Mouse (Mus musculus): ENCODE data around the gene Ifi211. TPM values are rescaled to one million over a fixed set of nuclear protein-coding genes. Genes with fewer than 3 reads are reported as not detected.
"Not testable (repeated sequence)": the region's sequence is repeated elsewhere in the genome, so short reads cannot be mapped to it uniquely, and the experiment has no call there.

The Ifi211 gene
- polyA plus RNA-seq, 1 experiment from 2014 or later = 0.14 TPM

GRCm38 (mm10) chr1:173914559-173914958 is 1.7 kb upstream of the Ifi211 start:
- no peak overlapping the region for H3K4me2 ChIP-seq
- 84% methylated on average over 2 of the region's 2 CpGs for WGBS
- no peak overlapping the region for H3K4me3 ChIP-seq (replicated peaks)
- no peak overlapping the region for H3K27ac ChIP-seq
- H3K4me1 ChIP-seq (replicated peaks) = no peaks in the 10 kb centered on the region
- no peaks in the 10 kb centered on the region for H3K27me3 ChIP-seq
- H3K9ac ChIP-seq (replicated peaks) = no peak overlapping the region
- no peak for ATAC-seq (ENCODE audit: insufficient number of reproducible peaks, insufficient read depth, low FRiP score, low TSS enrichment, low read depth)
- no peaks in the 10 kb centered on the region for H3K36me3 ChIP-seq
- no peaks in the 10 kb centered on the region for H3K9me3 ChIP-seq

GRCm38 (mm10) chr1:173913256-173913791 is 478 bp upstream of the Ifi211 start:
- H3K36me3 ChIP-seq; H3K4me1 ChIP-seq (replicated peaks); ATAC-seq (ENCODE audit: insufficient number of reproducible peaks, insufficient read depth, low FRiP score, low TSS enrichment, low read depth); H3K27me3 ChIP-seq; H3K9ac ChIP-seq (replicated peaks); H3K27ac ChIP-seq; H3K9me3 ChIP-seq; H3K4me2 ChIP-seq; H3K4me3 ChIP-seq (replicated peaks): not testable (repeated sequence)

GRCm38 (mm10) chr1:173911808-173912464 is 910 bp downstream of the Ifi211 start:
- no peak for ATAC-seq (ENCODE audit: insufficient number of reproducible peaks, insufficient read depth, low FRiP score, low TSS enrichment, low read depth)
- Histone ChIP-seq H3K9me3 (no peaks in the 10 kb centered on the region), H3K36me3 (no peaks in the 10 kb centered on the region), H3K4me3 (replicated peaks) (no peak overlapping the region), H3K27ac (no peak overlapping the region), H3K27me3 (no peaks in the 10 kb centered on the region), H3K4me2 (no peak overlapping the region), H3K9ac (replicated peaks) (no peak overlapping the region), H3K4me1 (replicated peaks) (no peaks in the 10 kb centered on the region)
- 81% methylated on average over 2 of the region's 2 CpGs for WGBS

- not testable (repeated sequence) for H3K9ac ChIP-seq (replicated peaks); H3K4me1 ChIP-seq (replicated peaks); H3K36me3 ChIP-seq; ATAC-seq (ENCODE audit: insufficient number of reproducible peaks, insufficient read depth, low FRiP score, low TSS enrichment, low read depth); H3K27ac ChIP-seq; H3K27me3 ChIP-seq; H3K4me3 ChIP-seq (replicated peaks); H3K4me2 ChIP-seq; H3K9me3 ChIP-seq
Observed at GRCm38 (mm10) chr1:173908390-173908789, 4.5 kb downstream of the Ifi211 start.

GRCm38 (mm10) chr1:173905885-173906284 is 7.0 kb downstream of the Ifi211 start:
- H3K27me3 ChIP-seq; ATAC-seq (ENCODE audit: insufficient number of reproducible peaks, insufficient read depth, low FRiP score, low TSS enrichment, low read depth); H3K9ac ChIP-seq (replicated peaks); H3K36me3 ChIP-seq; H3K4me1 ChIP-seq (replicated peaks); H3K4me2 ChIP-seq; H3K9me3 ChIP-seq; H3K4me3 ChIP-seq (replicated peaks); H3K27ac ChIP-seq: not testable (repeated sequence)
- 91% methylated on average over 4 of the region's 4 CpGs for WGBS

GRCm38 (mm10) chr1:173889741-173890140 is 23.1 kb downstream of the Ifi211 start:
- ATAC-seq (ENCODE audit: insufficient number of reproducible peaks, insufficient read depth, low FRiP score, low TSS enrichment, low read depth); H3K4me2 ChIP-seq; H3K36me3 ChIP-seq; H3K27ac ChIP-seq; H3K9ac ChIP-seq (replicated peaks); H3K27me3 ChIP-seq; H3K9me3 ChIP-seq; H3K4me1 ChIP-seq (replicated peaks); H3K4me3 ChIP-seq (replicated peaks): not testable (repeated sequence)

GRCm38 (mm10) chr1:173887026-173887787 is 25.6 kb downstream of the Ifi211 start:
- H3K27me3 ChIP-seq; H3K4me3 ChIP-seq (replicated peaks); H3K9me3 ChIP-seq; H3K27ac ChIP-seq; H3K36me3 ChIP-seq; H3K4me2 ChIP-seq; H3K9ac ChIP-seq (replicated peaks); H3K4me1 ChIP-seq (replicated peaks); ATAC-seq (ENCODE audit: insufficient number of reproducible peaks, insufficient read depth, low FRiP score, low TSS enrichment, low read depth): not testable (repeated sequence)
- WGBS = 75% methylated on average over 1 of the region's 2 CpGs

- H3K9me3 ChIP-seq; H3K9ac ChIP-seq (replicated peaks); ATAC-seq (ENCODE audit: insufficient number of reproducible peaks, insufficient read depth, low FRiP score, low TSS enrichment, low read depth); H3K27me3 ChIP-seq; H3K4me2 ChIP-seq; H3K36me3 ChIP-seq; H3K4me3 ChIP-seq (replicated peaks); H3K4me1 ChIP-seq (replicated peaks); H3K27ac ChIP-seq: not testable (repeated sequence)
- WGBS = 78% methylated on average over 3 of the region's 3 CpGs
Observed at GRCm38 (mm10) chr1:173880004-173880666, 32.7 kb downstream of the Ifi211 start.

GRCm38 (mm10) chr1:173879225-173879987 is 33.4 kb downstream of the Ifi211 start:
- not testable (repeated sequence) for H3K4me1 ChIP-seq (replicated peaks); H3K4me3 ChIP-seq (replicated peaks); ATAC-seq (ENCODE audit: insufficient number of reproducible peaks, insufficient read depth, low FRiP score, low TSS enrichment, low read depth); H3K9me3 ChIP-seq; H3K27me3 ChIP-seq; H3K4me2 ChIP-seq; H3K9ac ChIP-seq (replicated peaks); H3K27ac ChIP-seq; H3K36me3 ChIP-seq
- 77% methylated on average over 5 of the region's 5 CpGs for WGBS

GRCm38 (mm10) chr1:173878264-173878663 is 34.6 kb downstream of the Ifi211 start:
- H3K27me3 ChIP-seq; H3K36me3 ChIP-seq; H3K27ac ChIP-seq; H3K9ac ChIP-seq (replicated peaks); H3K4me1 ChIP-seq (replicated peaks); ATAC-seq (ENCODE audit: insufficient number of reproducible peaks, insufficient read depth, low FRiP score, low TSS enrichment, low read depth); H3K4me3 ChIP-seq (replicated peaks); H3K4me2 ChIP-seq; H3K9me3 ChIP-seq: not testable (repeated sequence)
- WGBS = 85% methylated on average over 6 of the region's 6 CpGs

- not testable (repeated sequence) for H3K27me3 ChIP-seq; H3K4me1 ChIP-seq (replicated peaks); H3K9ac ChIP-seq (replicated peaks); ATAC-seq (ENCODE audit: insufficient number of reproducible peaks, insufficient read depth, low FRiP score, low TSS enrichment, low read depth); H3K9me3 ChIP-seq; H3K4me3 ChIP-seq (replicated peaks); H3K4me2 ChIP-seq; H3K27ac ChIP-seq; H3K36me3 ChIP-seq
- 90% methylated on average over 1 of the region's 1 CpGs for WGBS
Observed at GRCm38 (mm10) chr1:173877125-173877524, 35.7 kb downstream of the Ifi211 start.
